Mouse (Mus musculus): Measurements from ENCODE around the gene Mbnl2.

- TF ChIP-seq CTCF (IDR thresholded peaks at IDR 0.05; ENCODE audit: borderline replicate concordance, insufficient read depth, low read depth, low read length) (no peak), POLR2A (IDR thresholded peaks at IDR 0.05; ENCODE audit: borderline replicate concordance, insufficient read depth, low read length) (no peak)
These were observed 20.1 kb downstream of the Mbnl2 start for GRCm38 (mm10) chr14:120295355-120296220.
